In genomic region chr1:88742372-88742771, GRCm38 (mm10) we compare ENCODE assay signal across 9 mouse cellular contexts. TPM values are rescaled to one million over a fixed set of nuclear protein-coding genes. Genes with fewer than 3 reads are reported as not detected.
DNase-seq lines count a peak whose midpoint lies in the region; ATAC-seq and TF ChIP-seq lines count a peak whose summit lies in the region.
"Had no signal": no experiment of that assay in that cellular context is flagged by ENCODE, and none has a peak within 500 bp of the region (broad histone marks: within the 10 kb centered on the region; RNA-seq: fewer than 3 reads in every experiment).

No protein-coding gene starts in this region.

- no peak overlapping the region for H3K9ac ChIP-seq in intestine, postnatal 0 days (ENCODE audit: low read depth, low read length)
- H3K9ac ChIP-seq in intestine, embryonic 16.5 days (ENCODE audit: low read depth, low read length) = no peak overlapping the region
- H3K9ac ChIP-seq in embryonic facial prominence, embryonic 14.5 days (ENCODE audit: low read depth, low read length) = no peak overlapping the region
- H3K9ac ChIP-seq: liver, embryonic 15.5 days had no signal

- no peaks in the 10 kb centered on the region for H3K27me3 ChIP-seq in intestine, postnatal 0 days (replicated peaks; ENCODE audit: control insufficient read depth, insufficient read depth, low read length)
- no peaks in the 10 kb centered on the region for H3K27me3 ChIP-seq in intestine, embryonic 16.5 days (replicated peaks; ENCODE audit: control insufficient read depth, insufficient read depth, low read length)
- H3K27me3 ChIP-seq in embryonic facial prominence, embryonic 14.5 days (replicated peaks; ENCODE audit: control insufficient read depth, insufficient read depth, low read length) = no peaks in the 10 kb centered on the region
- H3K27me3 ChIP-seq: liver, embryonic 15.5 days had no signal

- TF ChIP-seq CTCF in intestine, postnatal 0 days (IDR thresholded peaks at IDR 0.05; ENCODE audit: low read depth) = peak; percentile 88

- no peaks in the 10 kb centered on the region for H3K4me1 ChIP-seq in intestine, postnatal 0 days (replicated peaks; ENCODE audit: control insufficient read depth, insufficient read depth, low read length)
- H3K4me1 ChIP-seq in intestine, embryonic 16.5 days (ENCODE audit: control insufficient read depth, insufficient read depth, low read length) = no peaks in the 10 kb centered on the region
- H3K4me1 ChIP-seq in embryonic facial prominence, embryonic 14.5 days (ENCODE audit: control insufficient read depth, insufficient read depth, low read length) = no peaks in the 10 kb centered on the region
- H3K4me1 ChIP-seq: liver, embryonic 15.5 days had no signal

- H3K4me3 ChIP-seq in intestine, postnatal 0 days (ENCODE audit: low read depth, low read length) = no peak overlapping the region
- no peak overlapping the region for H3K4me3 ChIP-seq in intestine, embryonic 16.5 days (ENCODE audit: low read length)
- no peak overlapping the region for H3K4me3 ChIP-seq in embryonic facial prominence, embryonic 14.5 days (ENCODE audit: low read depth, low read length)
- H3K4me3 ChIP-seq: liver, embryonic 15.5 days had no signal

- no peak for ATAC-seq in intestine, postnatal 0 days
- no peak for ATAC-seq in intestine, embryonic 16.5 days
- no peak for ATAC-seq in embryonic facial prominence, embryonic 14.5 days (ENCODE audit: low read depth)

- no peaks in the 10 kb centered on the region for H3K9me3 ChIP-seq in intestine, postnatal 0 days (ENCODE audit: control insufficient read depth)
- H3K9me3 ChIP-seq in intestine, embryonic 16.5 days (ENCODE audit: control insufficient read depth, low read length) = no peaks in the 10 kb centered on the region
- no peaks in the 10 kb centered on the region for H3K9me3 ChIP-seq in embryonic facial prominence, embryonic 14.5 days (ENCODE audit: control insufficient read depth, low read length)
- H3K9me3 ChIP-seq: liver, embryonic 15.5 days had no signal

- DNase-seq in CD8-positive naive resting alpha-beta T cell, adult 2 months (ENCODE audit: low read depth in 2 of 2, low spot score in 2 of 2) = peak; percentile 55 to 62
- DNase-seq in adipocyte (ENCODE audit: low spot score) = peak; percentile 59
- DNase-seq in embryonic facial prominence, embryonic 14.5 days (ENCODE audit: low spot score) = peak; percentile 45
- DNase-seq in left cerebral cortex, postnatal 14 days (ENCODE audit: low spot score in 2 of 2) = peak; percentile 67 to 70
- DNase-seq in right cerebral cortex, adult 2 months (ENCODE audit: low spot score in 2 of 2) = peak; percentile 65 to 72
- no peak for DNase-seq in ovary, postnatal 14 days (ENCODE audit: low spot score)

- H3K27ac ChIP-seq in intestine, postnatal 0 days (ENCODE audit: low read depth, low read length) = no peak overlapping the region
- H3K27ac ChIP-seq in intestine, embryonic 16.5 days (ENCODE audit: low read length) = no peak overlapping the region
- no peak overlapping the region for H3K27ac ChIP-seq in embryonic facial prominence, embryonic 14.5 days (replicated peaks; ENCODE audit: low read depth, low read length)
- H3K27ac ChIP-seq: liver, embryonic 15.5 days had no signal

- WGBS in intestine, postnatal 0 days = 40% methylated on average over 7 of the region's 7 CpGs
- 45% methylated on average over 7 of the region's 7 CpGs for WGBS in intestine, embryonic 16.5 days
- 49% methylated on average over 7 of the region's 7 CpGs for WGBS in embryonic facial prominence, embryonic 14.5 days

- no peaks in the 10 kb centered on the region for H3K36me3 ChIP-seq in intestine, postnatal 0 days (ENCODE audit: control insufficient read depth, insufficient read depth)
- no peaks in the 10 kb centered on the region for H3K36me3 ChIP-seq in intestine, embryonic 16.5 days (ENCODE audit: control insufficient read depth, insufficient read depth, low read length)
- no peaks in the 10 kb centered on the region for H3K36me3 ChIP-seq in embryonic facial prominence, embryonic 14.5 days (ENCODE audit: control insufficient read depth, insufficient read depth, low read length)
- H3K36me3 ChIP-seq: liver, embryonic 15.5 days had no signal

- H3K4me2 ChIP-seq in intestine, postnatal 0 days (replicated peaks; ENCODE audit: low read depth) = no peak overlapping the region
- no peak overlapping the region for H3K4me2 ChIP-seq in intestine, embryonic 16.5 days (ENCODE audit: low read depth, low read length)
- H3K4me2 ChIP-seq in embryonic facial prominence, embryonic 14.5 days (ENCODE audit: low read depth, low read length) = no peak overlapping the region
- H3K4me2 ChIP-seq: liver, embryonic 15.5 days had no signal

- intact Hi-C loops in left cerebral cortex, postnatal 14 days (cut with DNase I) = loop anchor here (2.0 to 10.0 kb wide), 4 partner anchors 318 to 882 kb away; no protein-coding TSS in a partner anchor

RNA-seq across cellular contexts. Expression of gene Arl4c, which starts 40.4 kb away (rescaled TPM):
- polyA plus RNA-seq in intestine, postnatal 0 days (2015; fragmentation: Nextera tagmentation; extraction: Ambion mirVana) = 2.3 and 2.6 TPM in 2 replicates
- polyA plus RNA-seq in intestine, embryonic 16.5 days (2015; fragmentation: Nextera tagmentation; extraction: Ambion mirVana) = 3.5 and 3.6 TPM in 2 replicates
- 6.6 and 6.9 TPM in 2 replicates for polyA plus RNA-seq in embryonic facial prominence, embryonic 14.5 days (2014; fragmentation: Nextera tagmentation; extraction: Ambion mirVana)
- 10 to 100 TPM; 40.0 to 43.9 TPM for total RNA-seq in left cerebral cortex, postnatal 14 days (2021)
